Mouse (Mus musculus) olfactory bulb, adult 2 months (tissue): ENCODE data around the gene 6330403K07Rik.

ENCODE experiments used
- CTCF ChIP-seq: fragments of 200-500 bp; IDR thresholded peaks from 2 replicates; pipeline ENCODE4 v1.5.1; 2012; ENCODE audit warnings: low read depth, mild to moderate bottlenecking, low read length, moderate library complexity; ENCODE audit not compliant: insufficient read depth
- POLR2A ChIP-seq: fragments of 200-500 bp; IDR thresholded peaks from 2 replicates; pipeline ENCODE4 v1.6.1; 2012; ENCODE audit warnings: mild to moderate bottlenecking, low read depth, low read length, moderate library complexity; ENCODE audit not compliant: insufficient read depth

DNA sequence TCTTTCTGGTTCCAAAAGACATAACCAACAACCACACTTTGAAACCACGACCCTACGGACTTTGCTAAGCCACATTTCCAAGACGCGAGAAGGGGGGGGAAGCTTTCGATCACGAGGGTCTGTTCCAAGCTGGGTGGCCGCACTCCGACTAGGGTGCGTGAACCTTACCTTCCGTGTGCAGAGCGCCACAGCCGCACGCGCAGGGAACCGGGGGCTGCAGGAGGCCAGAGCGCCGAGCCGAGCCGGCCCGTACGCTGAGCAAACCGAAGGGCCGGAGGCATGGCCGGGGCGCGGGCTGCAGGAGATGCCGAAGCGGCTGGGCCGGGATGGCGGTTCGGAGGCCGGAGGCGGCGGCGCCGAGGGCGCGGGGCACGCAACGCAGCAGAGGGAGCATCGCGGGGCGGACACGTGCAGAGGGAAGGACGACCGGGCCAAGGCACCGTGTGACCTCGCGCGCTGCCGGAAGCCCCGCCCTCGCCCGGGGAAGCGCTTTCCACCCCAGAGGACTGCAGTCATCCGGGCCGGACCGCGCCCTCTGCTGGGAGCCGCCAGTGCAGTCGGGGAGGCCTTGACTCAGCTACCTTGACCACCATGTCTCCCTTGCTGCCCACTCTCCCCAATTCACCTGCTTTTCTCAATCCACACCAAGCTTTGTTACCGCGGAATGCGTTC, 50.6 kb downstream of the 6330403K07Rik start, which contains the start of gene C1qbp:
- TF ChIP-seq CTCF = peak; percentile 96
- TF ChIP-seq POLR2A = peak; percentile 36; the same call in 1 of the 2 replicates
